Mouse (Mus musculus): ENCODE results near the gene Mfsd2b. TPM values are rescaled to one million over a fixed set of nuclear protein-coding genes. Genes with fewer than 3 reads are reported as not detected.
"Not testable (repeated sequence)": the region's sequence is repeated elsewhere in the genome, so short reads cannot be mapped to it uniquely, and the experiment has no call there.

Gene Mfsd2b
- polyA plus RNA-seq, 1 experiment from 2014 or later = 2.5 TPM

- peak; percentile 97 for ATAC-seq
- peak within 1 kb of the TSS; percentile 76 for H3K4me2 ChIP-seq (ENCODE audit: low read length)
- under 1% methylated on average over 91 of the region's 125 CpGs for WGBS
Observed at GRCm38 (mm10) chr12:4906951-4907906, 33.1 kb upstream of the Mfsd2b start, which contains the start of gene Ubxn2a. Gene Ubxn2a, minus strand, starts transcription at chr12:4907705.

GRCm38 (mm10) chr12:4906476-4906875, 32.3 kb upstream of the Mfsd2b start:
- H3K27me3 ChIP-seq (replicated peaks; ENCODE audit: control insufficient read depth, insufficient read depth, low read length) = no peaks in the 10 kb centered on the region
- no peaks in the 10 kb centered on the region for H3K9me3 ChIP-seq (ENCODE audit: control insufficient read depth, low read length)
- H3K36me3 ChIP-seq (ENCODE audit: control insufficient read depth, insufficient read depth, low read length) = no peaks in the 10 kb centered on the region
- peaks cover 3% of the 10 kb centered on the region for H3K4me1 ChIP-seq (ENCODE audit: control insufficient read depth, insufficient read depth, low read depth, low read length)
- peak overlapping the region; percentile 93 for H3K9ac ChIP-seq (ENCODE audit: low read depth, low read length)
- peak overlapping the region; percentile 87 for H3K4me3 ChIP-seq (ENCODE audit: low read length)
- ATAC-seq = no peak
- WGBS = 53% methylated on average over 7 of the region's 7 CpGs
- H3K4me2 ChIP-seq (ENCODE audit: low read length) = peak overlapping the region; percentile 76
- H3K27ac ChIP-seq (ENCODE audit: low read depth, low read length) = peak overlapping the region; percentile 93; the same call in 1 of the 2 replicates

More at GRCm38 (mm10) chr12:4906951-4907906, 33.1 kb upstream of the Mfsd2b start, which contains the start of gene Ubxn2a:
- H3K4me3 ChIP-seq (ENCODE audit: low read length) = peak within 1 kb of the TSS; percentile 87
- no peaks in the 10 kb centered on the region for H3K27me3 ChIP-seq (replicated peaks; ENCODE audit: control insufficient read depth, insufficient read depth, low read length)
- no peaks in the 10 kb centered on the region for H3K9me3 ChIP-seq (ENCODE audit: control insufficient read depth, low read length)
- no peaks in the 10 kb centered on the region for H3K36me3 ChIP-seq (ENCODE audit: control insufficient read depth, insufficient read depth, low read length)
- peaks cover 3% of the 10 kb centered on the region for H3K4me1 ChIP-seq (ENCODE audit: control insufficient read depth, insufficient read depth, low read depth, low read length)
- H3K9ac ChIP-seq (ENCODE audit: low read depth, low read length) = peak within 1 kb of the TSS; percentile 93
- peak within 1 kb of the TSS; percentile 93 for H3K27ac ChIP-seq (ENCODE audit: low read depth, low read length)

DNA sequence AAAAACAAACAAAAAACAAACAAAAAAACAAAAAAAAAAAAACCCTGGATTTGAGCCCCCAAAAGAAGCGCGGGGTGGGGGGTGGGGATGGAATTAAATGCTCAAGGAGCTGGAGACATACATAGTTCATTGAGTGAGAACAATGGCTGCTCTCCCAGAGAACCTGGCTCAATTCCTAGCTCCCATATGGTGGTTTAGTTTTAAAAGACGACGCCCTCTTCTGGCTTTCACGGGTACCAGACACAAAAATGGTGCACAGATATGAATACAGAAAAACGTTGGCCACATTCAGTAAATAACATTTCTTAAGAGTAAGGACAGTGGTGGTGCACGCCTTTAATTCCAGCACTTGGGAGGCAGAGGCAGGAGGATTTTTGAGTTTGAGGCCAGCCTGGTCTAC, 31.8 kb upstream of the Mfsd2b start:
- no peak overlapping the region for H3K27ac ChIP-seq (ENCODE audit: low read depth, low read length)
- H3K4me1 ChIP-seq (ENCODE audit: control insufficient read depth, insufficient read depth, low read depth, low read length) = peaks cover 3% of the 10 kb centered on the region
- no peaks in the 10 kb centered on the region for H3K27me3 ChIP-seq (replicated peaks; ENCODE audit: control insufficient read depth, insufficient read depth, low read length)
- H3K9ac ChIP-seq (ENCODE audit: low read depth, low read length) = no peak overlapping the region
- H3K36me3 ChIP-seq (ENCODE audit: control insufficient read depth, insufficient read depth, low read length) = no peaks in the 10 kb centered on the region
- peak overlapping the region; percentile 76 for H3K4me2 ChIP-seq (ENCODE audit: low read length)
- H3K9me3 ChIP-seq (ENCODE audit: control insufficient read depth, low read length) = no peaks in the 10 kb centered on the region
- 74% methylated on average over 7 of the region's 7 CpGs for WGBS
- H3K4me3 ChIP-seq (ENCODE audit: low read length) = no peak overlapping the region
- ATAC-seq = no peak

DNA sequence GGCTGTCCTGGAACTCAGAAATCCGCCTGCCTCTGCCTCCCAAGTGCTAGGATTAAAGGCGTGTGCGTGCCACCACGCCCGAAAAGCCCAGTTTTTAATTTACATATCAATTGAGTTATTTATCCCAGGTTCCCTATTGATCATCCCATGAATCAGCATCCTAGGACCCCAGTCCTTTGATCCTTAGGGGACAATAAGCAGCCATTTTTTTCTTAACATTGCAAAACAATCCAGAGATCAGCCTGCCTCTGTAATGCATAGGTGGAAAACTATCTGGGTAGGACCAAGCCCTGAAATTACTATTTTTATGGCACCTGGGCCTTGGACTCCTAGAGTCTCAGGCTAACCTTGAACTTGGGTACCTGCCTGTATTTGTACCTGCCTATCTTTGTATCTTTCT, 23.9 kb upstream of the Mfsd2b start:
- no peaks in the 10 kb centered on the region for H3K27me3 ChIP-seq (replicated peaks; ENCODE audit: control insufficient read depth, insufficient read depth, low read length)

GRCm38 (mm10) chr12:4889891-4890290, 15.7 kb upstream of the Mfsd2b start:
- 93% methylated on average over 1 of the region's 1 CpGs for WGBS

More for the DNA sequence above, 23.9 kb upstream of the Mfsd2b start:
- H3K9me3 ChIP-seq (ENCODE audit: control insufficient read depth, low read length) = no peaks in the 10 kb centered on the region
- H3K27ac ChIP-seq (ENCODE audit: low read depth, low read length) = no peak overlapping the region
- no peak for ATAC-seq
- no peak overlapping the region for H3K4me3 ChIP-seq (ENCODE audit: low read length)
- H3K4me1 ChIP-seq (ENCODE audit: control insufficient read depth, insufficient read depth, low read depth, low read length) = no peaks in the 10 kb centered on the region
- WGBS = 93% methylated on average over 5 of the region's 5 CpGs
- H3K4me2 ChIP-seq (ENCODE audit: low read length) = no peak overlapping the region
- H3K9ac ChIP-seq (ENCODE audit: low read depth, low read length) = no peak overlapping the region
- no peaks in the 10 kb centered on the region for H3K36me3 ChIP-seq (ENCODE audit: control insufficient read depth, insufficient read depth, low read length)

DNA sequence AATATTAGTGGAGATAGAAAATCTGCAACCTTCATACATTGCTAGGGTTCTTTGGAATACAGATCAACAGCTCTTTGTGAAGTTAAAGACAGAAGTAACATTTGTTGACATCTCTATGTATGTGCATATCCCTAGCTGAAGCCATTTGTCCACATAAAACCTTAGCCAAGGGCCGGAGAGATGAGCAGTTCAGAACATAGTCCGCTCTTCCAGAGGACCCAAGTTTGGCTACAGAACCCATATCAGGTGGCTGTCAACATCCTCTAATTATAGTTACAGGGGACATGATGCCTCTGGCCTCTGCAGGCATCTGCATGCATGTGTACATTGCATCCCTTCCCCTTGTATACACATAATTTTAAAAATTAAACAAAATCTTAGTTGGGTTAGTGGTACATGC, 15.1 kb upstream of the Mfsd2b start:
- no peak for ATAC-seq
- Histone ChIP-seq H3K4me1 (ENCODE audit: control insufficient read depth, insufficient read depth, low read depth, low read length) (no peaks in the 10 kb centered on the region), H3K9me3 (ENCODE audit: control insufficient read depth, low read length) (no peaks in the 10 kb centered on the region), H3K4me2 (ENCODE audit: low read length) (no peak overlapping the region), H3K27ac (ENCODE audit: low read depth, low read length) (no peak overlapping the region), H3K4me3 (ENCODE audit: low read length) (no peak overlapping the region), H3K36me3 (ENCODE audit: control insufficient read depth, insufficient read depth, low read length) (no peaks in the 10 kb centered on the region), H3K27me3 (replicated peaks; ENCODE audit: control insufficient read depth, insufficient read depth, low read length) (no peaks in the 10 kb centered on the region), H3K9ac (ENCODE audit: low read depth, low read length) (no peak overlapping the region)
- 95% methylated on average over 2 of the region's 2 CpGs for WGBS

More at GRCm38 (mm10) chr12:4889891-4890290, 15.7 kb upstream of the Mfsd2b start:
- Histone ChIP-seq H3K4me2 (ENCODE audit: low read length) (no peak overlapping the region), H3K9me3 (ENCODE audit: control insufficient read depth, low read length) (no peaks in the 10 kb centered on the region), H3K4me3 (ENCODE audit: low read length) (no peak overlapping the region), H3K36me3 (ENCODE audit: control insufficient read depth, insufficient read depth, low read length) (no peaks in the 10 kb centered on the region), H3K27ac (ENCODE audit: low read depth, low read length) (no peak overlapping the region), H3K4me1 (ENCODE audit: control insufficient read depth, insufficient read depth, low read depth, low read length) (no peaks in the 10 kb centered on the region), H3K27me3 (replicated peaks; ENCODE audit: control insufficient read depth, insufficient read depth, low read length) (no peaks in the 10 kb centered on the region), H3K9ac (ENCODE audit: low read depth, low read length) (no peak overlapping the region)
- ATAC-seq = no peak

DNA sequence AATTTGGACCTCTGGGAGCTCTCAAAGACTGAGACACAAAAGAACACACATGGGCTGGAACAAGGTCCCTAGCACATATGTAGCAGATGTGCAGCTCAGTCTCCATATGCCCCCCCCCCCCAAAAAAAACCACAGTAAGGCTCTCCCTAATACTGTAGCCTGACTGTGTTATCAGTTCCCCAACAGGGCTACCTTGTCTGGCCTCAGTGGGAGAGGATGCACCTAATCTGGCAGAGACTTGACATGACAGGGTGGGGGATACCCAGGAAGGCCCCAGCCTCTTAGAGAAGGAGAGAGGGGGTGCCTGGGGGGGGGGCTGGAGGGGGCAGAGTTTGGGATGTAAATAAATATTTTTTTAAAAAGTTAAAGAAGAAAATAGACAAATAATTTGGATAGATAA, 14.6 kb upstream of the Mfsd2b start:
- H3K4me2 ChIP-seq (ENCODE audit: low read length) = no peak overlapping the region

DNA sequence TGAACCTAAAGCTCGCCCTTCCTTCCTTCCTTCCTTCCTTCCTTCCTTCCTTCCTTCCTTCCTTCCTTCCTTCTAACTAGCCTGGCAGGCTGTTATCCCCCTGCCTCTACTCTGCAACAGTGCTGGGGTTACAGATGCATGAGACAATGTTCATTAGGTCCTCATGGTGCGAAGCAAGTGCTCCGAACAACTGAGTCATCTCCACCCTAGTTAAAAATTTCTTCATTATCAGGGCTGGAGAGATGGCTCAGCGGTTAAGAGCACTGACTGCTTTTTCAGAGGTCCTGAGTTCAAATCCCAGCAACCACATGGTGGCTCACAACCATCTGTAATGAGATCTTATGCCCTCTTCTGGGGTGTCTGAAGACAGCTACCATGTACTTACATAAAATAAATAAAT, 12.4 kb upstream of the Mfsd2b start:
- H3K36me3 ChIP-seq (ENCODE audit: control insufficient read depth, insufficient read depth, low read length); H3K9ac ChIP-seq (ENCODE audit: low read depth, low read length); H3K9me3 ChIP-seq (ENCODE audit: control insufficient read depth, low read length); H3K4me3 ChIP-seq (ENCODE audit: low read length); H3K27ac ChIP-seq (ENCODE audit: low read depth, low read length); H3K4me1 ChIP-seq (ENCODE audit: control insufficient read depth, insufficient read depth, low read depth, low read length); ATAC-seq; H3K27me3 ChIP-seq (replicated peaks; ENCODE audit: control insufficient read depth, insufficient read depth, low read length); H3K4me2 ChIP-seq (ENCODE audit: low read length): not testable (repeated sequence)
- 96% methylated on average over 4 of the region's 4 CpGs for WGBS

More for the DNA sequence above, 14.6 kb upstream of the Mfsd2b start:
- ATAC-seq = no peak
- H3K27me3 ChIP-seq (replicated peaks; ENCODE audit: control insufficient read depth, insufficient read depth, low read length) = no peaks in the 10 kb centered on the region
- no peak overlapping the region for H3K9ac ChIP-seq (ENCODE audit: low read depth, low read length)
- H3K36me3 ChIP-seq (ENCODE audit: control insufficient read depth, insufficient read depth, low read length) = no peaks in the 10 kb centered on the region
- no peak overlapping the region for H3K27ac ChIP-seq (ENCODE audit: low read depth, low read length)
- no peaks in the 10 kb centered on the region for H3K4me1 ChIP-seq (ENCODE audit: control insufficient read depth, insufficient read depth, low read depth, low read length)
- no peaks in the 10 kb centered on the region for H3K9me3 ChIP-seq (ENCODE audit: control insufficient read depth, low read length)
- no peak overlapping the region for H3K4me3 ChIP-seq (ENCODE audit: low read length)

DNA sequence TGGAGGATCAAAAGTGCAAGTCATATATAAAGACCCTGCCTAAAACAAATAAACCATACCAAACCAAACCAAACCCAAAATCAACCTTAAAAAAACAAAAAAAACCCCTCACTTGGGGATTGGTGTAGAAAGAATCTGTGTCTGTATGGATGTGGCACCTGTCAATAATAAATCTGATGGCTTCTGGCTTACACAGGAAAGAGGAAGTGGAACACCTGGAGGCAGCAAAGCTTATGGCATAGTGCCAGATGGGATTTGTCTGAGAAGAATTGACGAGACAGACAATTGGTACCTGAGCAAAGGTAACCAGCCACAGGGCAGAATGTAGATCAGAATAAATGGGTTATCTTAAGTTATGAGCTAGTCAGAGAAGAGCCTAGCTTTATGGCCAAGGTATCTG, 10.9 kb upstream of the Mfsd2b start:
- WGBS = 67% methylated on average over 1 of the region's 1 CpGs
- no peaks in the 10 kb centered on the region for H3K27me3 ChIP-seq (replicated peaks; ENCODE audit: control insufficient read depth, insufficient read depth, low read length)
- H3K9ac ChIP-seq (ENCODE audit: low read depth, low read length) = no peak overlapping the region
- no peaks in the 10 kb centered on the region for H3K4me1 ChIP-seq (ENCODE audit: control insufficient read depth, insufficient read depth, low read depth, low read length)
- no peak for ATAC-seq
- H3K4me3 ChIP-seq (ENCODE audit: low read length) = no peak overlapping the region
- no peak overlapping the region for H3K27ac ChIP-seq (ENCODE audit: low read depth, low read length)
- H3K36me3 ChIP-seq (ENCODE audit: control insufficient read depth, insufficient read depth, low read length) = peaks cover 10% of the 10 kb centered on the region
- H3K9me3 ChIP-seq (ENCODE audit: control insufficient read depth, low read length) = no peaks in the 10 kb centered on the region
- H3K4me2 ChIP-seq (ENCODE audit: low read length) = no peak overlapping the region
